Mouse (Mus musculus) hindbrain, embryonic 16.5 days (tissue): ENCODE measurements at regions not wholly inside any gene's neighbourhood (a gene's known extent, or its start where the extent isn't known, plus 50 kb on each side); places are given as distances from the start of the nearest gene placed in this dataset.
A peak's percentile ranks its signal among the peaks of the same experiment; 100 is the strongest.
"Not testable (repeated sequence)": the region's sequence is repeated elsewhere in the genome, so short reads cannot be mapped to it uniquely, and the experiment has no call there.

Experiments
- ATAC-seq: fragments of 200-750 bp; cut with Nextera tagmentation; 2 replicates; pipeline ENCODE4 v1.8.0; 2017; ENCODE audit warnings: moderate TSS enrichment, moderate library complexity
- H3K27ac ChIP-seq: fragments of 300-500 bp; sonication (generic); 2 replicates; pipeline ENCODE4 v1.5.1; 2014; ENCODE audit warnings: low read depth, mild to moderate bottlenecking, control low read depth, low read length, moderate library complexity
- H3K27me3 ChIP-seq: fragments of 300-500 bp; sonication (generic); replicated peaks from 2 replicates; pipeline ENCODE4 v1.6.1; 2014; ENCODE audit warnings: low read length; ENCODE audit not compliant: control insufficient read depth, insufficient read depth
- H3K36me3 ChIP-seq: fragments of 300-500 bp; sonication (generic); 2 replicates; pipeline ENCODE4 v1.6.1; 2014; ENCODE audit warnings: mild to moderate bottlenecking, low read length, moderate library complexity, mixed read lengths; ENCODE audit not compliant: control insufficient read depth, insufficient read depth
- H3K4me1 ChIP-seq: fragments of 300-500 bp; sonication (generic); 2 replicates; pipeline ENCODE4 v1.6.1; 2014; ENCODE audit warnings: low read depth, low read length; ENCODE audit not compliant: control insufficient read depth, insufficient read depth
- H3K4me2 ChIP-seq: fragments of 300-500 bp; sonication (generic); 2 replicates; pipeline ENCODE4 v1.6.1; 2014; ENCODE audit warnings: mild to moderate bottlenecking, low read length, control low read depth, moderate library complexity
- H3K4me3 ChIP-seq: fragments of 300-500 bp; sonication (generic); 2 replicates; pipeline ENCODE4 v1.5.1; 2014; ENCODE audit warnings: mild to moderate bottlenecking, low read length, control low read depth, moderate library complexity
- H3K9ac ChIP-seq: fragments of 300-500 bp; sonication (generic); 2 replicates; pipeline ENCODE4 v1.6.1; 2014; ENCODE audit warnings: low read depth, mild to moderate bottlenecking, control low read depth, low read length, moderate library complexity
- H3K9me3 ChIP-seq: fragments of 300-500 bp; sonication (generic); 2 replicates; pipeline ENCODE4 v1.6.1; 2014; ENCODE audit warnings: mild to moderate bottlenecking, low read length, moderate library complexity; ENCODE audit not compliant: control insufficient read depth
- WGBS: fragments of 180-500 bp; shearing (Covaris S2); extraction: QIAGEN DNeasy Blood & Tissue Kit; methylation state at CpG from one replicate; pipeline ENCODE4 v1.1.7; 2014; 5-methylcytosine and 5-hydroxymethylcytosine counted together

DNA sequence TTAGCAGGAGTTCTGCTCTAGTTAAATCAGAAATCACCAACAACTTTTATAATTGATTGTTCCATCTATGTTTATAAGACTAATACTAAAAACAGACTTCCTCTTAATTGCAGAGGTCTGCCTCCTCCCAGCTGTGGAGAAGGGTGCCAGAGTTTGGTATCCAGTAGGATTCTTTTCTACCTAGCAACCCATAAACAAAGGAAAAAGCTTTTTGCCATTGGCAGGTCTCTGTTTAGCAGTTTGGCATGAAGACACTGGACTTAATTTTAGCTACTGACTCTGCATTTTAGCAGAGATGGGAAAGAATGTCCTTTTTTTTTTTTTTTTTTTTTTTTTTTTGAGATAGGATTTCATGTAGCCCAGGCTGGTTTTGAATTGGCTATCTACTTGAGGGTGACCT, 1628.4 kb downstream of the A830018L16Rik start:
- H3K9me3 ChIP-seq: no peaks in the 10 kb centered on the region
- H3K4me2 ChIP-seq: no peak overlapping the region
- H3K4me1 ChIP-seq: no peaks in the 10 kb centered on the region
- H3K4me3 ChIP-seq: no peak overlapping the region
- H3K36me3 ChIP-seq: no peaks in the 10 kb centered on the region
- no peaks in the 10 kb centered on the region for H3K27me3 ChIP-seq
- ATAC-seq: no peak
- H3K27ac ChIP-seq: no peak overlapping the region
- no peak overlapping the region for H3K9ac ChIP-seq

DNA sequence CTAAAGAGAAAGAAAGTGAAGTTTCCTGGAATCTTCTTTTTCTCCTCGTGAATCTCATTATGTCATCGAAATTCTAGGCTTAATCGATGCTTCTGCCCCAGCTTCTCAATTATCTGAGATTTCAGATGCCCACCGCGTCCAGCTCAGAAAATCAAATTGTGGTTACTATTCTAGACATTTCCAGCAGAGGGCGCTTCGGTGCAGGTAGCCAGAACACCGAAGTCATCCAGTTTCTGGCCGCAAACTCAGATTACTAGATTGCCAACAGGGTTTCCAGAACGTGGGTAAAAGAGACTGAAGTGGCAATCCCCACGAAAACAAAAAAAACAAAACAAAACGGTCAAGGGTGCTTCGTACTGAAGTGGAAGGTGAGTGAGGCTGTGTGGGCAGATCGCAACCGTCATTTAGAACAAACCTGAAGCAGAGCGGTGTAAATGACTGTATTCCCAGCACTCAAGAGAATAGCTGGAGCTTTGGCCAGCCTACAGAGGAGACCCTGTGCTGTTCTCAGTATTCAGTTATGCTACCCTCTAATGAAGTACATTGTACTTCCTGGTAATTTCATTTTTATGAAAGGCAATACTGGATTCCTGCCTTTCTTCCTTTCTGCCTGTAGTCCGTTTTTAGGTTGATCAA, 1636.4 kb downstream of the A830018L16Rik start:
- Histone ChIP-seq H3K4me2 (peak overlapping the region; percentile 48), H3K27ac (no peak overlapping the region), H3K9me3 (no peaks in the 10 kb centered on the region), H3K9ac (no peak overlapping the region), H3K4me3 (no peak overlapping the region), H3K4me1 (no peaks in the 10 kb centered on the region), H3K27me3 (peaks cover 5% of the 10 kb centered on the region), H3K36me3 (no peaks in the 10 kb centered on the region)
- ATAC-seq: peak; percentile 62; the same call in 1 of the 2 replicates
- 21% methylated on average over 17 of the region's 17 CpGs for WGBS

DNA sequence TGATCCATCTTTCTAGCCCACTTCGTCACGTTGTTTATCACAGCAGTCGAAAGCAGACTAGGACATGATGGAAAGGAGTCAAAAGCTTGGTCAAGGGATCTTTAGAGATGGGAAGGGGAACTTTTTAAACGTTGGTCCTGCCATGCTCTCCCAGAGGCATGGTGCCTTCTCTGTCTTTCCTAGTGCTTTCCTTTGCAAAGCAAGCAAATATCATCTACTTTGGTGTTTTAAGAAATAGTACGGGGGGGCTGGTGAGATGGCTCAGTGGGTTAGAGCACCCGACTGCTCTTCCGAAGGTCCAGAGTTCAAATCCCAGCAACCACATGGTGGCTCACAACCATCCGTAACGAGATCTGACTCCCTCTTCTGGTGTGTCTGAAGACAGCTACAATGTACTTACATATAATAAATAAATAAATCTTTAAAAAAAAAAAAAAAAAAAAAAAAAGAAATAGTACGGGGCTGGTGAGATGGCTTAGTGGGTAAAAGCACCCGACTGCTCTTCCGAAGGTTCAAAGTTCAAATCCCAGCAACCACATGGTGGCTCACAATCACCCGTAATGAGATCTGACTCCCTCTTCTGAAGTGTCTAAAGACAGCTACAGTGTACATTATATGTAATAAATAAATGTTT, 1637.6 kb downstream of the A830018L16Rik start:
- not testable (repeated sequence) for H3K4me2 ChIP-seq, H3K9ac ChIP-seq, H3K9me3 ChIP-seq, H3K27ac ChIP-seq, H3K4me1 ChIP-seq, H3K27me3 ChIP-seq, H3K4me3 ChIP-seq, ATAC-seq, H3K36me3 ChIP-seq
- WGBS: 73% methylated on average over 11 of the region's 13 CpGs

DNA sequence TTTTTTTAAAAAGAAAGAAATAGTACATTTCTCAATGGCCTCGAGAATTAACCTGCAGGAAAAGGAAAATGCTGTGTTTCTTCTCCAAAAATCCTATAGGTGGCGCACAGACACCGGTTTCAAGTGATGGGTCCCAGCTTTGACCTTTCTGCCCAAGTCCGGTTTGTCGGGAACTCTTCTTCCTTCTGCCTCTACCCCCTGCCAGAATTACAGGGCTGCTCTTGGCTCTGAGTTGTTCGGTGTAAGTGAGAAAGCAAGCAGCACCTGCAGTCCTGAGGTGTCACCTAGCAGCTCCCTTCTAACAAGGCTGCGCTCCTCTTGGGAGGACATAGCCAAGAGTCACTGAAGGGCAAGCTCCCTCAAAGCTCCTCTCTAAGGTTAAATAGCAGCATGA, 1638.2 kb downstream of the A830018L16Rik start:
- WGBS: 12% methylated on average over 7 of the region's 7 CpGs
- no peaks in the 10 kb centered on the region for H3K9me3 ChIP-seq
- peaks cover 5% of the 10 kb centered on the region for H3K27me3 ChIP-seq
- no peak overlapping the region for H3K9ac ChIP-seq
- no peak for ATAC-seq
- no peak overlapping the region for H3K4me3 ChIP-seq
- H3K36me3 ChIP-seq: no peaks in the 10 kb centered on the region
- no peak overlapping the region for H3K4me2 ChIP-seq
- H3K27ac ChIP-seq: no peak overlapping the region
- H3K4me1 ChIP-seq: no peaks in the 10 kb centered on the region

DNA sequence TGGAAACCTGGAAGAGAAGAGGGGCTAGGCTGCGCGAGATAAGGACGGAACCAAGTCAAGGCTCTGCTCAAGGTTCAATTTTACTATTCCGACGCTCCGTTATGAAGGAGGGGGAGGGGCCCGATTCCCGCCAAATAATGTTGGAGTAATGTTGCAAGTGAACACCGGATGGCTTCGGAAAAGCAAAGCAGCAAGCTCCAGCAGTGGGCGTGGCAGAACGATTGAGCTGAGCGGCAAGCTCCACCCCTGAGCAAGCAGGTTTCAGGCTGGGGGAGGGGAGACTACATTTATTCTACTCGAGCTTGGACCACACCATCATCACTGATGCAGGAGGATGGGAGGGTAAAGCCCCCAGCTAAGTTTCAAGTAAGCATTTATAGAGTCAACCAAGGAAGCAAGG, 1643.8 kb downstream of the A830018L16Rik start:
- H3K27ac ChIP-seq: no peak overlapping the region
- H3K4me1 ChIP-seq: no peaks in the 10 kb centered on the region
- peak overlapping the region; percentile 14; the same call in 1 of the 2 replicates for H3K4me2 ChIP-seq
- no peaks in the 10 kb centered on the region for H3K27me3 ChIP-seq
- no peak overlapping the region for H3K4me3 ChIP-seq
- H3K9ac ChIP-seq: no peak overlapping the region
- H3K36me3 ChIP-seq: no peaks in the 10 kb centered on the region
- ATAC-seq: no peak
- no peaks in the 10 kb centered on the region for H3K9me3 ChIP-seq
- WGBS: 40% methylated on average over 14 of the region's 14 CpGs

DNA sequence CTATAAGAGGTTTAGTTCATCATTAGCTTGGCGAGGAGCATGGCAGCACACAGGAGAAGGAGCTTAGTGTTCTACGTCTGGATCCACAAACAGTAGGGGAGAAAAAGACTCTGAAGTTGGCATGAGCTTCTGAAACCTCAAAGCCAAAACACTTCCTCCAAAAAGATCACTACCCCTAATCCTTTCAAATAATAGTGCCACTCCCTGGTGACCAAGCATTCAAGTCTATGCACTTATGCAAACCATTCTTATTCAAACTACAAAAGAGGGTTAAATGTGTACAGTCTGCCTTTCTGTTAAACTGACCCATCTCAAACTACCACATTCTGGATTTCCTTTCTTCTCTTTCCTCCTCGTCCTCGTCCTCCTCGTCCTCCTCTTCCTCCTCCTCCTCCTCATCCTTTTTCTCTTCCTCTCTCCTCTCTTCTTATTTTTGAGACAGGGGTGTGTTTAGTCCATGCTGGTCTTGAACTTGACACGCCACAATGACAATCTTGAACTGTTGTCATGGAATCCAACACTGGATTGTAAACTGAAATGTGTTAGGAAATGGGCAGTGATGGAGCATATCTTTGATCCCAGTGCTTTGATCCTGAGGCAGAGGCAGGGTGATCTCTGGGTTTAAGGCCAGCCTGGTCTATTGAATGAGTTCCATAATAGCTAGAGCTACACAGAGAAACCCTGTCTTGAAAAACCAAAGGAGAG, 1645.9 kb downstream of the A830018L16Rik start:
- Histone ChIP-seq H3K4me1 (no peaks in the 10 kb centered on the region), H3K36me3 (no peaks in the 10 kb centered on the region), H3K27ac (no peak overlapping the region), H3K9ac (no peak overlapping the region), H3K4me2 (no peak overlapping the region), H3K9me3 (no peaks in the 10 kb centered on the region), H3K4me3 (no peak overlapping the region), H3K27me3 (no peaks in the 10 kb centered on the region)
- no peak for ATAC-seq
- WGBS: 81% methylated on average over 6 of the region's 6 CpGs
